Mouse (Mus musculus) fibroblast of lung, adult 2 months (primary cell): ENCODE measurements around the gene Rerg.

ENCODE experiments used
- DNase-seq: peaks from one replicate; pipeline ENCODE4 v3.0.0-alpha.2; 2011; ENCODE audit warnings: low read depth

Gene Rerg

DNA sequence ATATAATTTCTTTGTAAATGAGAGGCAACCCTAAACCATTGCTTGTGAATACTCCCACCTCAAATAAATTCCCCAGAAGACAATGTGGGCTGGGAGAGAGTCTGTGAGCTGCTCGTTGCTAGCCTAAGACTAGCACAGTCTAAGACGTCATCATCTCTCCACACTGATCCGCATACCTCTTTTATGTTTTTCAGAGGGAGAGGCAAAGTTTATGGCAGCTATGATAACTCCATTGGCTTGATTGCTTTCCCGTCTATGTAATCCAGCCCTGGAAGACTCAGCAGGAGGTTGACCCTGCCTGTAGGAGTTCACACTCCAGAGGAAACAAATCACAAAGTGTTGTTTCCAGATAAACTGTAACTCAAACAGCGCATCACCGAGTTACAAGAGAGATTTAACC lies 38.9 kb downstream of the Rerg start:
- DNase-seq = no peak

DNA sequence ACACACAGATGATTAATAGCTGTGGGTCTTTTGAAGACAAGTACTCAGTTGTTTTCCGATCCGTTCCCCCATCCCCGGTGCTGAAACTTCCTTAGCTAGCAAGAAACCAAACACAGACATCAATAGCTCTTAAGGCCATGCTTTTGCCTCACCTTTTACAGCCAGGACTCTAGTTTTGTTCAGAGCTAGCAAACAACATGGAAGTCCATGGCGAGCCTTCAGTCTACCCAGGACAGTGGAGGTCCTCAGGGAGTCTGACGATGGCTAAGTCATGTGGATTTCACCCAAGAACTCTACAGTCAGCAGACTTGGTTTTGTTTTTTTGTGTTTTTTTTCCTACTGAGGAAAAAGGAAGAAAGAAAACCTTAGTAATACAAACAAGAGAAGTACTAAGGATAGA lies 43.4 kb downstream of the Rerg start:
- DNase-seq = no peak

DNA sequence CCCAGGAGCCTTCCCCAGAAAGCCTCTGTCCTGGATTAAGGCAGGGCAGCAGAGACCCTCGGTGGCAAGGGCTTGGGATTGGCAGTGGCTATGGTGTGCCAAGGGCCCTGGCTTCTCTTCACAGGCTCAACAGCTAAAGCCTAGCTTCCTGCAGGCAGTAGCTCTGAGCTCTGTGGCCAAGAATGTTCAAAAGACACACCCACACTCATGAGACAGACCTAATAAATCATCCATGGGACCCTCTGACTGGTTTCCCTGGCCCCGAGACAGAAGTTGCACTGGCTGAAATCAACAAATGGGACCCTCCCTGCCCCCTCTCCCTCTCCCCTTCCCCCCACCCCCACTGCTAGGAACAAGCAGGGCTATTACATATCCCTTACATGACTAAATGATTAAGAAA lies 44.1 kb downstream of the Rerg start:
- no peak for DNase-seq

DNA sequence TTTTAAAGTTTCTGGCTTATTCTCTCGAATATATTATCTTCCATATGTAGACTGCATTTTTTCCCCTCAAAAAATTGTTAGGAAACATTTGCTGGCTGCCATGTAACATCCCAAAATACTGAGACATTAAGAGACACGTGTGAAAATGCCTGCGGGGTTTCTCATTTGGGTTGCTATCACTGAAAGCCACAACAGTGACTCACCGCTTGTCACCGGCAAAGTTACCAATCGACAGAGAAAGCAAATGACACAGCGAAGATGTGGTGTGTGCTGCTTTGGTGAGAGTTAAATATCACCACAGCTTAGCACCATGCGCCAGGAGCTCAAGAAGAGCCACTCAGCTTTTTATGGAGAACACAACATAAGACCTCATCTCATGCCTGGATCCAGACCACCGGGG lies 44.9 kb downstream of the Rerg start:
- no peak for DNase-seq

DNA sequence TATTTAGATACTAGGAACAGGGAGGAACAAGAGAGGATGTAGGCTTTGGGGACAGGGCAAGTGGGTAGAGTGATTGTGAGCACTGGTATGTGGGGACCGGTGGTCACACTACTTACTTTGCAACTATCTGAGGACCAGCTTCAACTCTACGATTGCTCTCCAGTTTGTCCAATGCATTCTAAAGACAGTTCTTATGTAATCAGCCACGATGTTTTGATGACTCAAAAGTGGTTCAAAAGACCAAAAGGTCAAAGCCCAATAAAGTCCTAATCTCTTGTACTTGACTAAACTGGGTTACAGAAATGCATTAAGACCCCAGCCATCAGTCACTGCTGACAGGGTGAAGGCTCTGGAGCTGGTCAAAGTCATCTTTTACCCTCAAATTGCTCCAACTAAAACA lies 45.3 kb downstream of the Rerg start:
- DNase-seq = no peak

DNA sequence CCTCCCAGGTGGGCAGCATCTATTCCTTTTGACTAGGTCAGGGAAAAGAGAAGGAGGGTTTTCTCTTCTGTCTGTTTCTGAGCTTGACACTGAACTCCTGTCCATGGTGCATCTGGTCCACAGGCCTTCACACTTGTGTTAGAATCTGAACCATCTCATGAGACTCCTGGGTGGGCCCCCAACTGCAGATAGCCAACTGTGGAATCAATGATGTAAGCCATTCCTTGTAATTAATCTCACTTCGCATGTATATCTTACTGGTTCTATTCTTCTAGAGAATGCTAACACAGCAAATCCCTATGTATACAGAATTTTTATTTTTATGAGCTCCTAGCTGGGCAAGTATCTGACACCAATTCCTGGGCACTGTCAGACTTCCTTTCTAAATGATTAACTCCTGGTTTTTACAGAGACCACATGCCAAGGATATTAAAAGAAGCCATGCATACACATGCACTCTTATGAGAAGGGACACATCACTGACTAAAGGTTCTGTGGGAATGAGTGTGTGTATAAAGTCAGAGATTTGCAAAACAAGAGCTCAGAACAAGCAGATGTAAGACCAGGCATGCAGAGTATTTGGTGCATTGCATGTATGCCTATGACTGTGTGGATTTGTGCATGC lies 53.3 kb downstream of the Rerg start:
- no peak for DNase-seq

DNA sequence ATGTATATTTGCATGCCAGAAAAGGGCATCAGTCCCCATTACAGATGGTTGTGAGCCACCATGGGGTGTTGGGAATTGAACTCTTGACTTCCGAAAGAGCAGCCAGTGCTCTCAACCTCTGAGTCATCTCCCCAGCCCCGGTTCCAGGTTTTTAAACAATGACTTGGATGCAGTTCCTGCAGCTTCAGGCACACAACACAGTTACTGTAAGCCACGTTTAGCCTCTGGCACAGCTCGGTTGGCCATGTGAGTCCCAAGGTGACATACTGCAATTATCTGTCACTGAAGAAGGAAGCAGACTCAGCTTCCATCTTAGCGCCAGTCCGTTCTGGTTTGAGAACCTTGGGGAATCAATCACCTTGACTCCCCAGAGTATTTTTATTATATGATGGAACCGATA lies 55.4 kb downstream of the Rerg start:
- no peak for DNase-seq

DNA sequence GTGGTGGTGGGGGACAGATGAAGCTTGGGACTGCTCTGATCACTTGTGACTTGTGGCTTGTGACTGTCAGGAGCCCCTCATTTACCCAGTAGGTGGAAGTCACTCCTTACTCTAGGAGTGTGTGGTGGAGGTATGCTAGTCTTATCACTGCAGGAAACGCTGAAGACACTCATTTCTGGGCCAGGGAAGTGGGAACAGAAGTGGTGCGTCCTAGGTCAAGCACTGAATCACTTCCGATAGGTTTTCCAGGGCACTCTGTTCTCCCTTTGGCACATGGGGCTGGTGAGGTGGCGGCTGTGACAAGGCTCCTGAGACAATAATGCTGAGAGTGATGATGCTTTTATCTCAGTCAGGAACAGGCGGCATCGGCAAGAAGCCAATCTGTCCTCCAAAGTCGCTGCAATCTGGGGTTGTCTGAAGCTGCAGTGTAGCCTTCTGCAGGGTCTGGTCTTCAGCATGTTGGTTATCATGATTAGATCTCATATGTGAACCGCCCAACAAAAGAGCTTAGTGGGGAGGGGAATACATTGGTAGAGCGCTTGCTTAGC lies 59.0 kb downstream of the Rerg start:
- no peak for DNase-seq

DNA sequence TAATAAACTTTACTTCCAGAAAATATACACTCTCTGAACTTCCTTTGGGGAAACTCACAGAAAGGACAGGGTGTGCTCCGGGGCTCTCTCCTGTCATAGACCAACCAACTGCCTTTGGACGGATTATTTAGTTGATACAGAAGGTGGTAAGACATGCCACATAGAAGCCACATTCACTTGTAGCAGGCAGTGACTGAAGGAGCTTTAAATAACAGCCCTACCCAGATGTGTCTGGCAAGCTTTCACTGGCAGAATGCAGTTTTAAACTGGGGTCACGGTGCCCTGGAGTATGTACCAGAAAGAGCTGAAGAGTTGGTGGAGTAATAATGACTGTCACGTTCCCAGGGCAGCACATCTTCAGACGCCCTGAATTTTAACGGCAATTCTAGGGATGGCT lies 59.5 kb downstream of the Rerg start:
- no peak for DNase-seq

DNA sequence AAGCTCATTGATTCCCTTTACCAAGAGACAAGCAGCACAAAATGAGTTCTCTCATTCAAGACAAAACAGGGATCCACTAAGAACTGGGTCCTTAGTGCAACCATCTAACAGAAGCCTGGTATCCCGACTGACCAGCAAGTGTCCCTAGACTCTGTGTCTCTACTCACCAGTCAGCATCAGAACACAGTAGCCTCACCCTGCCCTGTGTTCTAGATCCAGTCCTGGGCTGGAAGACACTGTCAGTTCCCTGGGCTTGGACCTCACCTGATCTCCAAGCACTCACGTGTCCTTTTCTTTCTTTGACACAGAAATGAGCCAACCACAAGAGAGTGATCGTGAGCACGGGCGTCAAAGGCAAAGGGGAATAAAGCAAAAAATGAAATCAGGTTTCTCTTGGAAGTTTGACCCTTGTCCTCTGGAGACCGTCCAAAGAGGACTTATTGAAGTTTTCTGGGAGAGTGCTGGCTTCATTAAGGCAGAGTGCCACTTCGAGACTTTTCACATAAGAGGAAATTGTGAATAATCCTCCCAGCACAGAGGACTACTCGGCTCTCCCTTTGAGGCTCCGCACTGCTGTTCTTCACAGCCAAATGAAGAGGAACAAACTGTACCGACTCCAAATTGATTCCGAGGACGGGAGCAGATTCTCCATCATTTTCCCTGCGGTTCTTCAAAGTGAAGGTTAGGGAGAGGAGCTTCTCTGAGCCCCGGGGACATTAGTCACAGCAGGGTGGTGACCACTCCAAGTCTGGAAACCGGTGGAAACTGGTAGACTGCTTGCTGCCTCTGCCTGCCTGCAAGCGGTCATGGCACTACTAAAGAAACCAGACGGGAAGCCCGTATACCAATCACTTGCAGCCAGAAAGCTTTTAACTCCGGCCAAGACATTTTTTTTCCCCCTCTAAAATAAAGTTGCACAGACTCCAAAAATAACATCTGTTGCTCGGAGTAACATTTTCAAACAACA lies 60.2 kb downstream of the Rerg start:
- no peak for DNase-seq

DNA sequence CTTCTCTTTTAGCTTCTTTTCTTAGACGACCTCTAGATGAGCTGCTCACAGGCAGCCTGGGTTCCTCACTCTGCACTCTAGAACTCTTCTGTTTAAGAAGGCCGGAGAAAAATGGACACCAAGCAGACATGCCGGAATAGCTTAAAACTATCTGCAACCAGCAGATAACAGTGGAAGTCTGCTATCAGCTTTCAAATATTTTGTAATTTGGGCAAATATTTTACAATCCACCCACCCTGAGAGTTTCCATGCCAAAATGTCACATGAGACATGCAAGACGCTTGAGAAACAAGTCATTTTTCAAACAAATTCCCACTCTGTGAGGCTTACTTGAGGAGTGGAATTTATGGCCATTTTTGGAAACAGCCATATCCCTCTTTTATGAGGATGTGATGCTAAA lies 65.0 kb downstream of the Rerg start:
- no peak for DNase-seq

DNA sequence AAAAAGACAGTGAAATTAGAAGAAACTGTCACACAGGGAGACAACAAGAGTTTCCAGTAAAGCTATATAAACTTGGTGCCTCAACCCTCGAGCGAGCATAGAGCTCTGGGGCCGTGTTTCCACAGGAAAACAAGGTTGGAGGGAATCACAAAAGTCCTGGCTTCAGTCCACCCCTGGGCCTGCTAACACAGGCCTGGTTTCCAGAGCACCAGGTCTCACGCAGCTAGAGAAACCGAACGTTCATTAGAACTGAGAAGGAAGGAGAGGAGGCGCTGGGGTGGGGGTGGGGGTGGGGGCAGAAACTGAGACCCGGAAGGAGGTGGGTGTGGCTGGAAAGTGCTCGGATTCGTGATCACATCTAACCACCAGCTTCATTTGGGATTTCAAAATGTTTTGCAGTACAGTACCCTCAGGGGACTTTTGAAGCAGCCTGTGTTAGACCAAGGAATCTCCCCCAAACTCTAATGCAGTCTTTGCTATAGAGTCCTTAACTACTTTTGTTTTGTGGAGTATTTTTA lies 67.6 kb downstream of the Rerg start:
- no peak for DNase-seq

DNA sequence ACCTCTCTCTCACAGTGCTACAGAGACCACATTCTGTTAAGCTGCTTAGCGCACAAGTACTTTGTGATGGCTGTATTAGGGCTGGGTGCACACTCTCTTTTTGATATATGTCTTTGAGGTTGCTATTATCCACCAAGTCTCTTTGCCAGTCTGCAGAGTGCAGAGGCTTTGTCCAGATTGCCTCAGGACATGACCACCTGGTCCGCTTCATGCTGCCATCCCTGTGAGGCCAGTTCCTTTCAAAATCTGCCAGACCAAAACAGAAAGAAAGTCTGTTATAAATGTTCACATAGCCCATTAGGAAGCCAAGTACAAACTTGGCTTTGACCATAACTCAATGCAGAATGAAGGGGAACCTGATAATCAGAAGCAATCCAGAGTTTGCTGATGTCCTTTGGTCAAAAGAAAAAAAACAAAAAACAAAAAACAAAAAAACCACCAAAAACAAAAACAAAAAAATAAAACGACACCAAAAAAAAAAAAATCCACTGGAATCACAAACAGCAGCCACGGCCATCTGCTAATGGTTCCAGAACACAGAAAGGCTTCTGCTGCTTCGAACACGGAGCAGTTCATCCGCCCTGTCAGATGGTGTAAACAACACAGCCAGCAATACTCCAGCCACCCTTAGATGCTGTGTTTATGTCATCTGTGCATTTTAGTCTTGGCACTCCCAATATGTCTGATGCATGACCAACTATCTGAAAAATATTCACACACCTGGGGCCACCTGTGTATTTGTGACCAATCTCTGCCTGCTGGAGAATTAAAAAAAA lies 68.2 kb downstream of the Rerg start:
- DNase-seq = no peak

DNA sequence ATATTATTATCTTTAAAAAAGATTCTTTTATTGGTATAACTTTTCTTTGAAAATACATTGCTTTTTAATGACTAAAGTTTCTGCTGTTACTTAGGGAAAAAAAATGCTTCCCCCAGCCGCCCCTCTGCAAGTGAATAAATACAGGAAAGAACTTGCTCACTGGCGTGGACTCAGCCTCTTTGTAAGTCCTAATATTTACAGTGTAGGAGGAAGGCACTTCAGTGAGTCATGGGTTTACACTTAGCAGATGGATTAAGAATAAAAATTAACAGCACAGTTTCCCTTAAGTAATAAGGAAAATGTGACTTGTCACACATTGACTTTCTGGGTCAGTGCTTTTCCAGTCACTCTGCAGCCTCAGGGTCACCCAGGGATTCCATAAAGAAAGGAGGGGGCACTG lies 70.0 kb downstream of the Rerg start:
- no peak for DNase-seq

DNA sequence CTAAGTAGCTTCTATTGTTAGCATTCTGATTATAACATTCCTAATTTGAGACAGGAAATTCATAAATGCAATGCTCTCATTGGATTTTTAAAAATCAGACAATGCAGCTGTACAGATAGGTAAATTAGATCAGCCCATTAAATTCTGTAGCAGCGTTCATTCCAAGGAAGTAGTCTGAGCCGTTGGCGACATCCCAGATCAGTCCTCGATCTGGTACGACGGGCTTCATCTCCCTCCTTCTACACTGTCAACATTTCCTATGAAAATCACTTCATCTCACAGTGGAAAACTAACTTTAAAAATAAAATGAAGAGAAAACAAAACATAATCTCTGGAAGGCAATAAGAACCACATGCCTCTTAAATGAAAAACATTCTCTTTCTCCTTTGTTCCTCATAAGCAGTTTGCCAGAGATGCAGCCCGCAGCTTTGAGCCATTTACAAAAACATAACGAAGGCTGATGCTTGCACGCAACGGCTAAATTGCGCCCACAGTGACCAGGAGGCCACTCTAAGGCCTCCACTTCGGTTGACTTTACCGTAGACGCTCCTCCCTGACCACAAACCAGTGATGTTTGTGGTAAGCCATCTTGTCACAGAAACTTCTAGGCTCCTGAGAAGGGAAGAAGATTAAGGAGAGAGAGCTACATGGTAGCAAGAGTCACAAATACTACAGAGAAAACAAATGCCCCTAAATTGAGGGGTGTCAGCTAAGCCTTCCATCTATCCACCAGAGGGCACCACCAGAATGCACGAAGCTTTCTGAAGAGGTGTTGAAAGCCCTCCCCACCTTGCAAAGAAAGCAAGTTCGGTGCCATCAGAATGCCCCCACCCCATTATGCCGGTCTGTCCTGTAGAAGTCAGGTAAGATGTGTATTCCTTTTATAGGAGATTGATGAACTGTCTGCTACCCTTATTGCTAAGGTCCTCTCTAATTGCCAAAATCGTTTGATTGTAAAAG lies 71.8 kb downstream of the Rerg start:
- no peak for DNase-seq

DNA sequence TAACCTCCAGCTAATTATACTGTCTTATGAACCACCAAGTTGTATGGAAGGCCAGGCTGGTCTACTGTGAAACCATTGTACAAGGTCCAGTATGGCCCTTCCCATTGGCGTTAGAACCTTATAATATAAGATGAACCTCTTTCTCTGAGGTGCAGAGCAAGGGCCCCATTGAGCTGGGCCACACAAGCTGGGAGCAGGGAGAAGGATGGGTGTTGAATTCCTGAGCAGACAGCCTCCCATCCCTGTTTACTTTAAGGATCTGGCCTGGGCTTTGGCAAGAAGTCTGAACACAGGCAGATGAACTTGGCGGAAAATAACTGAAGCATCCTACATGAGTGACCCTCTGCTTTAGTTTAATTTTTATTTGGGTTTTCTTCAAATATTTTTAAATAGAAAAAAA lies 75.8 kb downstream of the Rerg start:
- no peak for DNase-seq

DNA sequence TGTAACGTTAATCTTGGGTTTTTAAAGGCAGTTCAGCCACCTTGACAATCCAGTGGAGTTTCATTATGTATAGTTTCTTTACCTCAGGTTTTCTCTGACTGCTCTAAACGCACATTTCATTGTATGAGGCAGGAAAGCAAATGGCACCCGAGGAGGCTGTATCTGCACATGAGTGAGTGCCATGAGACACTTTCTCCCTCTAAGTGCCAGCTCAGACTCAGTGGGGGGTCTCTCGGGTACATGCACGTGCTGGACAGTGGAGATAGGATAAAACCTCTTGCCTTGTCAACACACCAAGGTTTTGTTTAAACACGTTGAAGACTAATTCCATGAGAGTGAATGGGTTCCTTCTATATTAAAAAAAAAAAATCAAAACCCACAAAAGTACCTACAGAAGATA lies 81.8 kb downstream of the Rerg start:
- no peak for DNase-seq

DNA sequence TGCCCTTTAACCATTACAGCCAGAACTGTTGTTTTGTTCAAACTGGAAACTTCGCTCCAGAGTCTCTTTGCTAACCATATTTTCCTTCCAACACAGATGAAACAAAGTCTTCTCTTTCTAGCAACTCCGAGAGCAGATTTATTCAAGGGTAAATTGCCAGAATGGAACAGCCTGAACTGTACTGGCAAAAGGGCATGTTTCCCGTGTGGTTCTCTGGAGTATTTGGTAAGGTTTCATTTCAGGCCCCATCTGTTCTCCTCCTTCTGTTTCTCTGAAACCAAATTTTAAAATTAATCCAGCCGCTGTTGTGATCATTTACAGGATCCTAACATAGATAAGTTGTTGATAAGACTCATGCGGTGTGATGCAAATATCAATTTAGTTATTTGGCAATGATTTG lies 82.3 kb downstream of the Rerg start:
- DNase-seq = no peak

DNA sequence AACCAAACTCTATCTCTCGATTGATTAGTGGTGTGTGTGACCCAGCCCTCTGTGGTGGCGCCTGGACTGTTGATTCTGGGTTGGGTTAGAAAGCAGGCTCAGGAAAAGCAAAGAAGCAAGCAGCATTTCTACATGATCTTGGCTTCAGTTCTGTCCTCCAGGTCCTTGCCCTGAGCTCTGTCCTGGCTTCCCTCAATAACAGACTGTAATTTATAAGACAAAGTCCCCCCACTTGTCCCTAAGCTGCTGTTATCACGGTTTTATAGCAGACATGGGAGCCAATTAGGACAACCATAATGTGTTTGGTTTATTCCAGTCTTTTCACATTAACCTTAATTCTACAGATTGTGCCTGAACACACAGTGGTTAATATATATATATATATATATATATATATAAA lies 82.8 kb downstream of the Rerg start:
- no peak for DNase-seq

DNA sequence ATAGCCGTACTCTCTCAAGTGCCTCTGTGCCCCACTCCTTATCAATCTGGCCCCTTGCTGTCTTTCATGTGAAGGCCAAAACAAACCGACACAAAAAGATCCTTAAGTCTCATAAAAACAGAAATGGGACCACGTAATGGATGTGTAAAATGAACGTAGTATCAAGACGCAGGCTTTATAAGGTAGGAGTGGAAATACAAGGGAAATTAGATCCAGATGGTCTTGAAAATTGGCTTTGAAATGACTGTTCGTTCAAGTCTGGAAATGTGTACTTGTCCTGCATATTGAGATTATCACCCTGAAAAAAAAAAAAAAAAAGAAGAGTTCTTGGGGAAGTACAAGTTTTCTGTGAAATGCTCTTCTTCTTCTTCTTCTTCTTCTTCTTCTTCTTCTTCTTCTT lies 90.6 kb downstream of the Rerg start:
- DNase-seq = no peak

DNA sequence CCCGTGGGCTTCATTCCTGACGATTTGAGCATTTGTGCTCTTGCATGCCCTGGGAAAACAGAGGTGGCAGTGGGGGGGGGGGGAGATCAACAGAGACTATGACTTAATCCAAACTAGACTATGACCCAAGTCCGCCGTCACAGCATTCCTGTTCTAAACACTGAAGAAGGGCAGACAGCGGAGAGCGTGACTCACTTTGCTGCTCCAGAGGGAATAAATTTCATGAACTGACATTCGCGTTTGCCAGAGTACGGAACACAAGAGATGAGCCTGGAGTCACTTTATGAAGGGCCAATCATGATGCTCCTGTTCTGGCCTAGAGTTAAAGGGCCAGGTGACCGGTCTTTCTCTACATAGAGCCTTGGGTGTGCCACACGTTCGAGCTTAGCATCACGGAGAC lies 93.6 kb downstream of the Rerg start:
- no peak for DNase-seq
